Mouse (Mus musculus): Measurements from ENCODE around the gene Ralgps1.

- TF ChIP-seq CTCF (IDR thresholded peaks at IDR 0.05; ENCODE audit: low read depth), result no peak
- TF ChIP-seq EP300 (optimal IDR thresholded peaks at IDR 0.05), result no peak
Observed at GRCm38 (mm10) chr2:33179930-33180630, 191.2 kb downstream of the Ralgps1 start.
